Mouse (Mus musculus): ENCODE data around the gene Gm20388. TPM values are rescaled to one million over a fixed set of nuclear protein-coding genes. Genes with fewer than 3 reads are reported as not detected.

Gm20388 gene
- total RNA-seq, 1 experiment = 27.0 TPM

DNA sequence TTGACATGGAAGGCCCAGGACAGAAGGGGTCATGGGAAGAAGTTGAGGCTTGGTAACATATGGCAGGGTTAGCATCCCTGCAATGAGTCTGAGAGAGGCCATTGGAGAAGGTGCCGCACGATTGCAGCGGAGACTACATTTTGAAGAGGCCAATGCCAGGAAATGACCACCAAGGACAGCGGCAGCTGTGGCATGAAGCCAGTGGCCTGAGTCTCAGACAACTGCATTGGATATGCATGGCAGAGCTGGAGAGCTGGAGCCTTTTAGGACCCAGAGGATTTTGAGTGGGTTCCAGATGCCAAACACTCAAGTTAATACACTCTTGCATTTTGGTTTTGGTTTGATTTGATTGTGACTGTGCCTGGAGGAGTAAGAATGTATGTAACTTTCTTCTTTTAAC lies 953.0 kb downstream of the Gm20388 start:
- no peak overlapping the region for H3K27ac ChIP-seq (ENCODE audit: insufficient read depth, low read depth, low read length, poor library complexity, severe bottlenecking)
- DNase-seq (ENCODE audit: low read depth, low spot score) = no peak
- no peaks in the 10 kb centered on the region for H3K4me1 ChIP-seq (ENCODE audit: control insufficient read depth in 2 of 2, insufficient read depth in 2 of 2, low read length in 2 of 2, poor library complexity in 1 of 2)
- in situ Hi-C loops (cut with MboI; ENCODE audit: low sequenced_read_pairs in 2 of 2, unreplicated experiment in 2 of 2) = no loop called here
- TF ChIP-seq ZNF384 (IDR thresholded peaks at IDR 0.05; ENCODE audit: low read depth, low read length) (no peak), HCFC1 (IDR thresholded peaks at IDR 0.05; ENCODE audit: borderline replicate concordance, insufficient read depth, low read length) (no peak), CHD2 (IDR thresholded peaks at IDR 0.05; ENCODE audit: low read depth, low read length) (no peak), ZC3H11A (IDR thresholded peaks at IDR 0.05; ENCODE audit: borderline replicate concordance, low read depth, low read length) (no peak), MAFK (IDR thresholded peaks at IDR 0.05; ENCODE audit: insufficient read depth, low read depth, low read length) (no peak)
- no peak overlapping the region for H3K4me3 ChIP-seq (ENCODE audit: insufficient read depth in 1 of 2, low read depth in 1 of 2, low read length in 2 of 2, poor library complexity in 1 of 2, severe bottlenecking in 1 of 2)
- no peak overlapping the region for H3K9ac ChIP-seq (ENCODE audit: insufficient read depth, low read depth, low read length, poor library complexity, severe bottlenecking)
- no peaks in the 10 kb centered on the region for H3K9me3 ChIP-seq (ENCODE audit: control insufficient read depth, insufficient read depth, low read depth, low read length)
- no peaks in the 10 kb centered on the region for H3K36me3 ChIP-seq (ENCODE audit: control insufficient read depth, insufficient read depth, low read length, poor library complexity, severe bottlenecking)

- Histone ChIP-seq H3K36me3 (ENCODE audit: control insufficient read depth, insufficient read depth, low read length, poor library complexity, severe bottlenecking) (no peaks in the 10 kb centered on the region), H3K27ac (ENCODE audit: insufficient read depth, low read depth, low read length, poor library complexity, severe bottlenecking) (no peak overlapping the region), H3K4me3 (ENCODE audit: insufficient read depth in 1 of 2, low read depth in 1 of 2, low read length in 2 of 2, poor library complexity in 1 of 2, severe bottlenecking in 1 of 2) (no peak overlapping the region), H3K9ac (ENCODE audit: insufficient read depth, low read depth, low read length, poor library complexity, severe bottlenecking) (no peak overlapping the region), H3K9me3 (ENCODE audit: control insufficient read depth, insufficient read depth, low read depth, low read length) (no peaks in the 10 kb centered on the region), H3K4me1 (ENCODE audit: control insufficient read depth in 2 of 2, insufficient read depth in 2 of 2, low read length in 2 of 2, poor library complexity in 1 of 2) (no peaks in the 10 kb centered on the region)
- in situ Hi-C loops (cut with MboI; ENCODE audit: low sequenced_read_pairs in 2 of 2, unreplicated experiment in 2 of 2) = no loop called here
- no peak for DNase-seq (ENCODE audit: low read depth, low spot score)
- TF ChIP-seq ZNF384 (IDR thresholded peaks at IDR 0.05; ENCODE audit: low read depth, low read length) (no peak), MAFK (IDR thresholded peaks at IDR 0.05; ENCODE audit: insufficient read depth, low read depth, low read length) (no peak), ZC3H11A (IDR thresholded peaks at IDR 0.05; ENCODE audit: borderline replicate concordance, low read depth, low read length) (no peak), HCFC1 (IDR thresholded peaks at IDR 0.05; ENCODE audit: borderline replicate concordance, insufficient read depth, low read length) (no peak), CHD2 (IDR thresholded peaks at IDR 0.05; ENCODE audit: low read depth, low read length) (no peak)
Observed at GRCm38 (mm10) chr8:120867386-120867785, 956.7 kb downstream of the Gm20388 start.

GRCm38 (mm10) chr8:120872661-120873060 lies 962.0 kb downstream of the Gm20388 start:
- Histone ChIP-seq H3K9ac (ENCODE audit: insufficient read depth, low read depth, low read length, poor library complexity, severe bottlenecking) (no peak overlapping the region), H3K27ac (ENCODE audit: insufficient read depth, low read depth, low read length, poor library complexity, severe bottlenecking) (no peak overlapping the region), H3K4me3 (ENCODE audit: insufficient read depth in 1 of 2, low read depth in 1 of 2, low read length in 2 of 2, poor library complexity in 1 of 2, severe bottlenecking in 1 of 2) (no peak overlapping the region), H3K36me3 (ENCODE audit: control insufficient read depth, insufficient read depth, low read length, poor library complexity, severe bottlenecking) (no peaks in the 10 kb centered on the region), H3K4me1 (ENCODE audit: control insufficient read depth in 2 of 2, insufficient read depth in 2 of 2, low read length in 2 of 2, poor library complexity in 1 of 2) (no peaks in the 10 kb centered on the region), H3K9me3 (ENCODE audit: control insufficient read depth, insufficient read depth, low read depth, low read length) (no peaks in the 10 kb centered on the region)
- in situ Hi-C loops (cut with MboI; ENCODE audit: low sequenced_read_pairs in 2 of 2, unreplicated experiment in 2 of 2) = no loop called here
- DNase-seq (ENCODE audit: low read depth, low spot score) = no peak
- TF ChIP-seq HCFC1 (IDR thresholded peaks at IDR 0.05; ENCODE audit: borderline replicate concordance, insufficient read depth, low read length) = no peak
- no peak for TF ChIP-seq CHD2 (IDR thresholded peaks at IDR 0.05; ENCODE audit: low read depth, low read length)
- no peak for TF ChIP-seq ZC3H11A (IDR thresholded peaks at IDR 0.05; ENCODE audit: borderline replicate concordance, low read depth, low read length)
- no peak for TF ChIP-seq MAFK (IDR thresholded peaks at IDR 0.05; ENCODE audit: insufficient read depth, low read depth, low read length)
- TF ChIP-seq ZNF384 (IDR thresholded peaks at IDR 0.05; ENCODE audit: low read depth, low read length) = no peak

- no peak for DNase-seq (ENCODE audit: low read depth, low spot score)
- no peak overlapping the region for H3K27ac ChIP-seq (ENCODE audit: insufficient read depth, low read depth, low read length, poor library complexity, severe bottlenecking)
- TF ChIP-seq ZC3H11A (IDR thresholded peaks at IDR 0.05; ENCODE audit: borderline replicate concordance, low read depth, low read length) (no peak), ZNF384 (IDR thresholded peaks at IDR 0.05; ENCODE audit: low read depth, low read length) (no peak), HCFC1 (IDR thresholded peaks at IDR 0.05; ENCODE audit: borderline replicate concordance, insufficient read depth, low read length) (no peak), MAFK (IDR thresholded peaks at IDR 0.05; ENCODE audit: insufficient read depth, low read depth, low read length) (no peak), CHD2 (IDR thresholded peaks at IDR 0.05; ENCODE audit: low read depth, low read length) (no peak)
Observed at GRCm38 (mm10) chr8:120876010-120876918, 965.6 kb downstream of the Gm20388 start.

More at GRCm38 (mm10) chr8:120876010-120876918, 965.6 kb downstream of the Gm20388 start:
- no peak overlapping the region for H3K4me3 ChIP-seq (ENCODE audit: insufficient read depth in 1 of 2, low read depth in 1 of 2, low read length in 2 of 2, poor library complexity in 1 of 2, severe bottlenecking in 1 of 2)
- no peak overlapping the region for H3K9ac ChIP-seq (ENCODE audit: insufficient read depth, low read depth, low read length, poor library complexity, severe bottlenecking)
- in situ Hi-C loops (cut with MboI; ENCODE audit: low sequenced_read_pairs in 2 of 2, unreplicated experiment in 2 of 2) = no loop called here
- H3K36me3 ChIP-seq (ENCODE audit: control insufficient read depth, insufficient read depth, low read length, poor library complexity, severe bottlenecking) = no peaks in the 10 kb centered on the region
- no peaks in the 10 kb centered on the region for H3K9me3 ChIP-seq (ENCODE audit: control insufficient read depth, insufficient read depth, low read depth, low read length)
- H3K4me1 ChIP-seq (ENCODE audit: control insufficient read depth in 2 of 2, insufficient read depth in 2 of 2, low read length in 2 of 2, poor library complexity in 1 of 2) = no peaks in the 10 kb centered on the region
